Mouse (Mus musculus): ENCODE measurements at regions not wholly inside any gene's neighbourhood (a gene's known extent, or its start where the extent isn't known, plus 50 kb on each side); places are given as distances from the start of the nearest gene placed in this dataset.
"Not testable (repeated sequence)": the region's sequence is repeated elsewhere in the genome, so short reads cannot be mapped to it uniquely, and the experiment has no call there.

DNA sequence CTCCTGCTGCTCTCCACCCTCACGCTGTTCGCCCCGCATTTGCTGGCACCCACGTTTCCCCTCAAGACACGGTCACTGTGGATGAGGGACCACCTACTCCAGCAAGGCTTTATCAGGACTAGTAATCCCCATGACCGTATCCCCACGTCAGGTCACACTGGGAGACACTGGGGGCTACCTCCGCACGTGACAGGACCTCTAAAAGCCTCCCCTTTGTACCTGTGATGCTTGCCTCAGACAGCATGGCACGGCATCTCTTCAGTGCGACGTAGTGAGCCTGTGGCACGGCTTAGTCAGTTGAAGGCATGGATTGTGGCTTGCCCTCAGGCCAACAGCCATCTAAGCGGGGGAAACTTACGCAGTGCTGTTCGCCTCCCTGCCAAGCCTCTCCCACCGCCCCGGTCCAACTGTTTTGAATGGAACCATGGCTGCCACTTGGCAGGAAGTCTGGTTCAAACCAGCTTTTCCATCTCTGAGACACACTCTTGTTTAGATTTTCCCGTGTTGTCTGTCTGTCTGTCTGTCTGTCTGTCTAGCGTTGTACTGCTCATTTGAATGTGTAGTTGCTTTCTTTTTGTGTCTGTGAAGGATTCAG, 79.0 kb upstream of the Klf14 start:
- Histone ChIP-seq H3K4me1 (replicated peaks; ENCODE audit: control insufficient read depth, insufficient read depth, low read length) (no peaks in the 10 kb centered on the region; the same call in 1 of the 2 replicates), H3K4me3 (ENCODE audit: low read depth, low read length) (no peak overlapping the region), H3K4me2 (ENCODE audit: low read length) (no peak overlapping the region), H3K9ac (ENCODE audit: low read length) (no peak overlapping the region), H3K27ac (ENCODE audit: low read depth) (no peak overlapping the region), H3K9me3 (ENCODE audit: control insufficient read depth, low read length) (no peaks in the 10 kb centered on the region), H3K27me3 (replicated peaks; ENCODE audit: control insufficient read depth, insufficient read depth, low read length) (no peaks in the 10 kb centered on the region), H3K36me3 (ENCODE audit: control insufficient read depth, insufficient read depth, low read length) (no peaks in the 10 kb centered on the region)
- ATAC-seq (replicated peaks; ENCODE audit: low FRiP score, low TSS enrichment, low read depth), result no peak
- 67% methylated on average over 20 of the region's 20 CpGs for WGBS
- no peak for DNase-seq (ENCODE audit: low spot score)

DNA sequence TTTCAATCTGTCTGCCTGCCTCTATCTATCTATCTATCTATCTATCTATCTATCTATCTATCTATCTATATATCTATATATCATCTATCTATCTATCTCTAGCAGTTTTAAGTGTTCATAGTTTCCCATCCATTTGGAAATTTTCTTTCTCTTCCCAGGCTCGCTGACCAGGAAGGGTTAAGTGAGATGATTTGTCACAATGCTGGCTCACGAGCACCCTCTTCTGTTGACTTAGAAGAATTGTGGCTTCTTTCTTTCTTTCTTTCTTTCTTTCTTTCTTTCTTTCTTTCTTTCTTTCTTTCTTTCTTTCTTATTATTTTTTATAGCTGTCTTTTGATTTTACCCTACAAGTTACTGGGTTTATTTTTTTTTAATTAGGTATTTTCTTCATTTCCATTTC, 79.6 kb upstream of the Klf14 start:
- not testable (repeated sequence) for H3K4me3 ChIP-seq (ENCODE audit: low read depth, low read length); H3K4me1 ChIP-seq (replicated peaks; ENCODE audit: control insufficient read depth, insufficient read depth, low read length); H3K27ac ChIP-seq (ENCODE audit: low read depth); H3K4me2 ChIP-seq (ENCODE audit: low read length); H3K36me3 ChIP-seq (ENCODE audit: control insufficient read depth, insufficient read depth, low read length); DNase-seq (ENCODE audit: low spot score); H3K27me3 ChIP-seq (replicated peaks; ENCODE audit: control insufficient read depth, insufficient read depth, low read length); ATAC-seq (replicated peaks; ENCODE audit: low FRiP score, low TSS enrichment, low read depth); H3K9me3 ChIP-seq (ENCODE audit: control insufficient read depth, low read length); H3K9ac ChIP-seq (ENCODE audit: low read length)
- WGBS, result 5% methylated on average over 2 of the region's 2 CpGs

DNA sequence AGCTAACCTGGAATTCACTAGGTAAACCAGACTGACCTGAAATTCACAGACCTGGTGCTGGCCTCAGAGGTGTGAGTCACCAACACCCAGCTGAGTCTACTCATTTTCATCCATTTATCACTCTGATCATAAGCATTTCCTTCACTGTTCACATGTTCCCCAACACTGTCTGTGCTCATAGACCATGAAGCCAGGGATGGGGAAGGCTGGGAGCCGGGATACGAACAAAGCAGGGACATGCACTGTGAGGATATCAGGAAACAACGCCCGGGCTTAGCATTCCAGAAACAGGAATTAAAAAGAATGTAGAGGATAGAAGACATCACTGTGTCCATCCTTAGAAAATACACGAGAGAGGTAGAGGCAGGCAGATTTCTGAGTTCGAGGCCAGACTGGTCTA, 80.6 kb upstream of the Klf14 start:
- Histone ChIP-seq H3K9me3 (ENCODE audit: control insufficient read depth, low read length) (no peaks in the 10 kb centered on the region), H3K9ac (ENCODE audit: low read length) (no peak overlapping the region), H3K4me3 (ENCODE audit: low read depth, low read length) (no peak overlapping the region), H3K27ac (ENCODE audit: low read depth) (no peak overlapping the region), H3K4me1 (replicated peaks; ENCODE audit: control insufficient read depth, insufficient read depth, low read length) (no peaks in the 10 kb centered on the region), H3K36me3 (ENCODE audit: control insufficient read depth, insufficient read depth, low read length) (no peaks in the 10 kb centered on the region), H3K4me2 (ENCODE audit: low read length) (no peak overlapping the region), H3K27me3 (replicated peaks; ENCODE audit: control insufficient read depth, insufficient read depth, low read length) (no peaks in the 10 kb centered on the region)
- no peak for ATAC-seq (replicated peaks; ENCODE audit: low FRiP score, low TSS enrichment, low read depth)
- DNase-seq (ENCODE audit: low spot score), result no peak
- 76% methylated on average over 6 of the region's 6 CpGs for WGBS

DNA sequence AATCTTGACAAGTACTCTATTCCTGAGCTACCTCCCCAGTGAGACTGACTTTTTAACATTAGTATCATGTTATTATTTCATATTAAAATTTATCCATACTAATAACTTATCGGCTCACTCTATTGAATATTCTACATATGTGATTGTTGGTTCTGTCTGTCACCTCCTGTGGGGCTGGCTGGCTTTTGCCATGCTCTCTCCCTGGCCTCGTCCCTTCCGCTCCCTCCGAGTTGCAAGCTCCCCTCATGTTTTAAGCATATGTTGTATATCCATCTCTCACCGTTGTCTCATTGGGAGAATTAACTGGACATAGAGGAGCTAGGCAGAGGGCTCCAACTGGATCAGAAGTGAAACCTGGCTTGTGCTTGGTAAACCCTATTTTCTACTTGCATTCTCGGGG, 81.9 kb upstream of the Klf14 start:
- H3K27ac ChIP-seq (ENCODE audit: low read depth), result no peak overlapping the region
- DNase-seq (ENCODE audit: low spot score) (no peak), ATAC-seq (replicated peaks; ENCODE audit: low FRiP score, low TSS enrichment, low read depth) (no peak)
- no peaks in the 10 kb centered on the region for H3K4me1 ChIP-seq (replicated peaks; ENCODE audit: control insufficient read depth, insufficient read depth, low read length)
- H3K9ac ChIP-seq (ENCODE audit: low read length), result no peak overlapping the region
- H3K27me3 ChIP-seq (replicated peaks; ENCODE audit: control insufficient read depth, insufficient read depth, low read length), result no peaks in the 10 kb centered on the region
- no peak overlapping the region for H3K4me2 ChIP-seq (ENCODE audit: low read length)
- no peak overlapping the region for H3K4me3 ChIP-seq (ENCODE audit: low read depth, low read length)
- H3K9me3 ChIP-seq (ENCODE audit: control insufficient read depth, low read length), result no peaks in the 10 kb centered on the region
- 85% methylated on average over 6 of the region's 6 CpGs for WGBS
- no peaks in the 10 kb centered on the region for H3K36me3 ChIP-seq (ENCODE audit: control insufficient read depth, insufficient read depth, low read length)

DNA sequence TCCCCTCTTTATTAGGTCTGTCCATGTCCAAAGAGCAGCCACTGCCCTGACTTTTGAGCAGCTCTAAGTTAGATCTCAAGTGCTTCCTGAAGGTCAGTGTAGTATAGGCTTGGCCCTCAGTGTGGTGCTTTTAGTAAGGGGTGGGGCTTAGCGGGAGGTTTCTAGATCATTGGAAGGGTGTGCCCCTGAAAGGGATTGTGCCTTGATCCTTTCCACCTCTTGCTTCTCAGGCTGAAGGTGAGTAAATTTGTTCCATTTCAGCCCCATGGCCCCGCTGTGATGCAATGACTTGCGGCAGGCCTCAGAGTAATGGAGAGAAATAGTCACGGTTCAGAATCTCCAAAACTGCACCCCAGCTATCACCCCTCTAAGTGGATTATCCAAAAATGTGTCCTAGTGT, 84.5 kb upstream of the Klf14 start:
- ATAC-seq (replicated peaks; ENCODE audit: low FRiP score, low TSS enrichment, low read depth), result no peak
- H3K4me1 ChIP-seq (replicated peaks; ENCODE audit: control insufficient read depth, insufficient read depth, low read length), result 0 out of 2 replicates have a peak, but pooled peaks cover 3% of the 10 kb centered on the region
- H3K4me3 ChIP-seq (ENCODE audit: low read depth, low read length), result no peak overlapping the region
- H3K9ac ChIP-seq (ENCODE audit: low read length), result no peak overlapping the region
- no peak for DNase-seq (ENCODE audit: low spot score)
- no peaks in the 10 kb centered on the region for H3K36me3 ChIP-seq (ENCODE audit: control insufficient read depth, insufficient read depth, low read length)
- 96% methylated on average over 4 of the region's 4 CpGs for WGBS
- H3K4me2 ChIP-seq (ENCODE audit: low read length), result no peak overlapping the region
- H3K27me3 ChIP-seq (replicated peaks; ENCODE audit: control insufficient read depth, insufficient read depth, low read length), result no peaks in the 10 kb centered on the region
- H3K9me3 ChIP-seq (ENCODE audit: control insufficient read depth, low read length), result no peaks in the 10 kb centered on the region
- H3K27ac ChIP-seq (ENCODE audit: low read depth), result no peak overlapping the region

DNA sequence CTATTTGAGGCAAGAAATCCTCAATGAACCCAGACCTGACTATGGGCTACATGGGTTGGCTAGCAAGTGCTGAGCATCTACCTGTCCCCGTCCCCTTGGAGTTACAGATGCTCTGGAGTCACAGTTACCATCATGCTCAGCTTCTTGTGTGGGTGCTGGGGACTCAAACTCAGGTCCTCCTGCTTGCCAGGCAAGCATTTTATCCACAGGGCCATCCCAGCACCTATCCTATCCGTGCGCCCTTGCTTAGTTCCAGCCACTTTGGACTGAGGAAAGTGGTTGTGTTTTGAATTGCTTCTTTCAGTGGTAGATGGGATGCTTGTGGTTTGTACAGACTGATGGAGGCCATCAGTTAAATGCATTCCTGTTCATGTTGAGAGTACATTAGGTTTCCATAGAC, 85.0 kb upstream of the Klf14 start:
- no peaks in the 10 kb centered on the region for H3K36me3 ChIP-seq (ENCODE audit: control insufficient read depth, insufficient read depth, low read length)
- H3K4me1 ChIP-seq (replicated peaks; ENCODE audit: control insufficient read depth, insufficient read depth, low read length), result 0 out of 2 replicates have a peak, but pooled peaks cover 3% of the 10 kb centered on the region
- H3K27ac ChIP-seq (ENCODE audit: low read depth), result no peak overlapping the region
- DNase-seq (ENCODE audit: low spot score) (no peak), ATAC-seq (replicated peaks; ENCODE audit: low FRiP score, low TSS enrichment, low read depth) (no peak)
- H3K4me3 ChIP-seq (ENCODE audit: low read depth, low read length), result no peak overlapping the region
- H3K9ac ChIP-seq (ENCODE audit: low read length), result no peak overlapping the region
- H3K9me3 ChIP-seq (ENCODE audit: control insufficient read depth, low read length), result no peaks in the 10 kb centered on the region
- H3K4me2 ChIP-seq (ENCODE audit: low read length), result no peak overlapping the region
- H3K27me3 ChIP-seq (replicated peaks; ENCODE audit: control insufficient read depth, insufficient read depth, low read length), result no peaks in the 10 kb centered on the region
- WGBS, result 91% methylated on average over 3 of the region's 3 CpGs

DNA sequence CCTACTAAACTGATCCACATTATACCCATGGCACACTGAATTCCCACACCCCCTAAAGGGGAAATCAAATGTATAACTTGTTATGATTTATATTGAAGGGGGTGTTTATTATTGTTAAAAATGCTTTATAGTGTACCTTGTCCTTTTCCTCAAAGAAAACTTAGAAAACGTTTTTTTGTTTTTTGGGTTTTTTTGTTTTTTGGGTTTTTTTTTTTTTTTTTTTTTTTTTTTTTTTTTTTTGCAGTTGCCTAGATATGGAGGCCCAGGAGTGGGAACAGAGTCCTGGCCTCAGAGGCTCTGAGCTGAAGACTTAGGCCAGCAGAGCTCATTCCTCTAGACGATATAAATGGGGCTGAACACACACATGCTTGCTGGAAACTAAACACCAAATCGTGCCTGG, 87.3 kb upstream of the Klf14 start:
- Histone ChIP-seq H3K27me3 (replicated peaks; ENCODE audit: control insufficient read depth, insufficient read depth, low read length) (no peaks in the 10 kb centered on the region), H3K27ac (ENCODE audit: low read depth) (no peak overlapping the region), H3K4me3 (ENCODE audit: low read depth, low read length) (no peak overlapping the region), H3K9me3 (ENCODE audit: control insufficient read depth, low read length) (no peaks in the 10 kb centered on the region), H3K9ac (ENCODE audit: low read length) (no peak overlapping the region), H3K36me3 (ENCODE audit: control insufficient read depth, insufficient read depth, low read length) (no peaks in the 10 kb centered on the region), H3K4me1 (replicated peaks; ENCODE audit: control insufficient read depth, insufficient read depth, low read length) (0 out of 2 replicates have a peak, but pooled peaks cover 3% of the 10 kb centered on the region), H3K4me2 (ENCODE audit: low read length) (no peak overlapping the region)
- WGBS, result 20% methylated on average over 3 of the region's 3 CpGs
- ATAC-seq (replicated peaks; ENCODE audit: low FRiP score, low TSS enrichment, low read depth) (no peak), DNase-seq (ENCODE audit: low spot score) (no peak)

DNA sequence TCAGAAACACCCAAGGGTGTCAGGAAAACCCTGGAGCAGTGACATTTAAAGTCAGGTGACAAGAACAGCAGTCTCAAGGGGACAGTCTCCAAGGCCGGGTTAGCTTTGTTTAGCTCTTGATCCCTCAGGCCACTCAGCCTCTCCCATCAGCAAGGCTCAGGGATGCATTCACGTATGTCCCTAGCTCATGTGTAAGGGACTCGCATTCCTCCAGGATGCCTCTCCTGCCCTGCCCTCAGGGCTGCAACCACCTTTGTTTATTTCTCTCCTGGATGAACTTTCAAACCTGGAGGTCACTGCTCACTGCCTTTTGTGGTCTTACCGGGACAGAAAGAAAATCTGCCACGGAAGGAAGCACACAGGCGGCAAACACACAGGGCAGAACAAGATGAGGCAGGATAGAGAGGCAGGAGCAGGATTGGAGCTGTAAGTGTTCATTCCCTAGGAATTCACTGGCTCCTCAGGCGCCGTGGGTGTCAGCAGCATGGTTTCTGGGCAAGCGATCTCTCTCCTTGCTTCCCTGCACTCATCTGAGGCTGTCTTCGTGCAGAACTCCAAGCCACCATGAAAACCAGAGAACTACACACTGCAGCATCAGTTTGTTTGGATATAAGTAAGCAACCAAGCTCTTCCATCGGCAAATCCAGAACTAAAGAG, 90.2 kb upstream of the Klf14 start:
- Histone ChIP-seq H3K4me2 (ENCODE audit: low read length) (no peak overlapping the region), H3K4me1 (replicated peaks; ENCODE audit: control insufficient read depth, insufficient read depth, low read length) (0 out of 2 replicates have a peak, but pooled peaks cover 3% of the 10 kb centered on the region), H3K9me3 (ENCODE audit: control insufficient read depth, low read length) (no peaks in the 10 kb centered on the region), H3K36me3 (ENCODE audit: control insufficient read depth, insufficient read depth, low read length) (no peaks in the 10 kb centered on the region), H3K4me3 (ENCODE audit: low read depth, low read length) (no peak overlapping the region), H3K27me3 (replicated peaks; ENCODE audit: control insufficient read depth, insufficient read depth, low read length) (no peaks in the 10 kb centered on the region), H3K27ac (ENCODE audit: low read depth) (no peak overlapping the region), H3K9ac (ENCODE audit: low read length) (no peak overlapping the region)
- WGBS, result 47% methylated on average over 11 of the region's 11 CpGs
- DNase-seq (ENCODE audit: low spot score) (no peak), ATAC-seq (replicated peaks; ENCODE audit: low FRiP score, low TSS enrichment, low read depth) (no peak)

DNA sequence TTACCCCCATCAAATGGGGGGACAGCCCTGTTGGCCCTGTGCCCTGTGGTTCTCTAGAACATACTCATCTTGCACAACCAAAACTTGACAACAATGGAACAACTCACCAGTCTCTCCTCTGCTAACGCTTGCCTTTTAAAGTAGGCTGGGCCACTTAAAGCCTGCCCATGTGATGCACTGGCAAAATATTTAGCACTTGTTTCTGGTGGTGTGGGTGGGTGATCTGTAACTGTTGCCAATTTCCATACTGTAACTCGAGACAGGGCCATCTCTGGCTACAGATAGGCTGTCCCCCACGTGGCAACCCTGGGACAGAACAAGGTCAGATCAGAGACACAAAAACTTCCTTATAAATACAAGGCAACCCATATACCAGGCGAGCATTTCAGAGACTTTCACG, 92.0 kb upstream of the Klf14 start:
- 70% methylated on average over 5 of the region's 5 CpGs for WGBS
- Histone ChIP-seq H3K9ac (ENCODE audit: low read length) (no peak overlapping the region), H3K27me3 (replicated peaks; ENCODE audit: control insufficient read depth, insufficient read depth, low read length) (no peaks in the 10 kb centered on the region), H3K36me3 (ENCODE audit: control insufficient read depth, insufficient read depth, low read length) (no peaks in the 10 kb centered on the region), H3K9me3 (ENCODE audit: control insufficient read depth, low read length) (no peaks in the 10 kb centered on the region), H3K4me3 (ENCODE audit: low read depth, low read length) (no peak overlapping the region), H3K27ac (ENCODE audit: low read depth) (no peak overlapping the region), H3K4me1 (replicated peaks; ENCODE audit: control insufficient read depth, insufficient read depth, low read length) (0 out of 2 replicates have a peak, but pooled peaks cover 3% of the 10 kb centered on the region), H3K4me2 (ENCODE audit: low read length) (no peak overlapping the region)
- no peak for DNase-seq (ENCODE audit: low spot score)
- ATAC-seq (replicated peaks; ENCODE audit: low FRiP score, low TSS enrichment, low read depth), result no peak

Measured in intestine, embryonic 14.5 days (tissue).